Mouse (Mus musculus) MEL (cell line): Measurements from ENCODE around the gene Efs. TPM values are rescaled to one million over a fixed set of nuclear protein-coding genes. Genes with fewer than 3 reads are reported as not detected.

Source experiments
- DNase-seq: peaks from one replicate; pipeline ENCODE4 v3.0.0; 2011; ENCODE audit warnings: low read depth, low spot score
- H3K27ac ChIP-seq: 2 replicates; pipeline ENCODE4 v1.5.1; 2012; ENCODE audit warnings: low read depth, mild to moderate bottlenecking, control low read depth, low read length, moderate library complexity; ENCODE audit not compliant: control insufficient read depth
- H3K27me3 ChIP-seq, 2 experiments: fragments of 150-350 bp in 1 of 2; sonication (generic) in 1 of 2; 2 replicates each; pipeline ENCODE4 v1.6.1; 2012; ENCODE audit warnings: low read length in 2 of 2, mild to moderate bottlenecking in 2 of 2, improper control_type of control experiment in 1 of 2, moderate library complexity in 1 of 2; ENCODE audit not compliant: insufficient read depth in 2 of 2, control insufficient read depth in 1 of 2
- H3K36me3 ChIP-seq, 2 experiments: 2 replicates each; pipeline ENCODE4 v1.6.1; 2012 to 2014; ENCODE audit warnings: low read length in 2 of 2, improper control_type of control experiment in 1 of 2, inconsistent platforms in 1 of 2, mild to moderate bottlenecking in 1 of 2; ENCODE audit not compliant: insufficient read depth in 2 of 2, control insufficient read depth in 1 of 2
- H3K4me1 ChIP-seq, 2 experiments: fragments of 150-350 bp in 1 of 2; sonication (generic) in 1 of 2; 2 replicates each; pipeline ENCODE4 v1.6.1; 2012; ENCODE audit warnings: low read length in 2 of 2, improper control_type of control experiment in 1 of 2, mild to moderate bottlenecking in 1 of 2; ENCODE audit not compliant: insufficient read depth in 2 of 2, control insufficient read depth in 1 of 2
- H3K4me3 ChIP-seq, 2 experiments: fragments of 150-350 bp in 1 of 2; sonication (generic) in 1 of 2; 2 replicates each; pipeline ENCODE4 v1.5.1; 2012; ENCODE audit warnings: low read depth in 2 of 2, low read length in 2 of 2, mild to moderate bottlenecking in 2 of 2, moderate library complexity in 2 of 2, control low read depth in 1 of 2, improper control_type of control experiment in 1 of 2; ENCODE audit not compliant: control insufficient read depth in 1 of 2, insufficient read depth in 1 of 2
- H3K79me2 ChIP-seq: 2 replicates; pipeline ENCODE4 v1.6.1; 2012; ENCODE audit warnings: mild to moderate bottlenecking, low read length, moderate library complexity; ENCODE audit not compliant: control insufficient read depth, poor library complexity, insufficient read depth
- H3K9ac ChIP-seq: 2 replicates; pipeline ENCODE4 v1.6.1; 2012; ENCODE audit warnings: low read depth, mild to moderate bottlenecking, control low read depth, low read length, moderate library complexity; ENCODE audit not compliant: control insufficient read depth, poor library complexity, severe bottlenecking
- H3K9me3 ChIP-seq: fragments of 150-350 bp; sonication (generic); replicated peaks from 2 replicates; pipeline ENCODE4 v1.6.1; 2012; ENCODE audit warnings: mild to moderate bottlenecking, low read length, improper control_type of control experiment, moderate library complexity; ENCODE audit not compliant: insufficient read depth
- BHLHE40 ChIP-seq: IDR thresholded peaks from 2 replicates; pipeline ENCODE4 v1.6.1; 2012; ENCODE audit warnings: low read depth, mild to moderate bottlenecking, inconsistent platforms, low read length, improper control_type of control experiment, borderline replicate concordance
- CHD1 ChIP-seq: IDR thresholded peaks from 2 replicates; pipeline ENCODE4 v1.6.1; 2012; ENCODE audit warnings: low read depth, mild to moderate bottlenecking, inconsistent platforms, low read length, improper control_type of control experiment
- CHD2 ChIP-seq: IDR thresholded peaks from 2 replicates; pipeline ENCODE4 v1.6.1; 2011; ENCODE audit warnings: low read length, improper control_type of control experiment
- CTCF ChIP-seq, 3 experiments: IDR thresholded peaks in 2 of 3; conservative IDR thresholded peaks in 1 of 3; 2 replicates each; pipeline ENCODE4 v1.5.1; 2011 to 2012; ENCODE audit warnings: low read length in 3 of 3, low read depth in 2 of 3, mild to moderate bottlenecking in 2 of 3, improper control_type of control experiment in 1 of 3, inconsistent platforms in 1 of 3, mixed read lengths in 1 of 3, moderate library complexity in 1 of 3; ENCODE audit not compliant: control insufficient read depth in 1 of 3, insufficient read depth in 1 of 3, poor library complexity in 1 of 3, severe bottlenecking in 1 of 3
- E2F4 ChIP-seq: IDR thresholded peaks from 2 replicates; pipeline ENCODE4 v1.6.1; 2011; ENCODE audit warnings: low read depth, low read length, improper control_type of control experiment, borderline replicate concordance
- ELF1 ChIP-seq: IDR thresholded peaks from 2 replicates; pipeline ENCODE4 v1.6.1; 2014; ENCODE audit warnings: low read depth, mild to moderate bottlenecking, inconsistent platforms, low read length, improper control_type of control experiment, moderate library complexity
- EP300 ChIP-seq, 2 experiments: IDR thresholded peaks; 2 replicates each; pipeline ENCODE4 v1.6.1; 2011; ENCODE audit warnings: improper control_type of control experiment in 2 of 2, low read length in 2 of 2, low read depth in 1 of 2, mild to moderate bottlenecking in 1 of 2
- GABPA ChIP-seq: IDR thresholded peaks from 2 replicates; pipeline ENCODE4 v1.6.1; 2012; ENCODE audit warnings: low read depth, mild to moderate bottlenecking, inconsistent platforms, low read length, improper control_type of control experiment, moderate library complexity
- JUND ChIP-seq: IDR thresholded peaks from 2 replicates; pipeline ENCODE4 v1.6.1; 2011; ENCODE audit warnings: low read depth, mild to moderate bottlenecking, improper control_type of control experiment, low read length
- KAT2A ChIP-seq: conservative IDR thresholded peaks from 2 replicates; pipeline ENCODE4 v1.6.1; 2012; ENCODE audit warnings: low read depth, low read length, improper control_type of control experiment, inconsistent platforms
- MAZ ChIP-seq: IDR thresholded peaks from 2 replicates; pipeline ENCODE4 v1.6.1; 2012; ENCODE audit warnings: low read depth, mild to moderate bottlenecking, inconsistent platforms, low read length, improper control_type of control experiment
- MEF2A ChIP-seq: IDR thresholded peaks from 2 replicates; pipeline ENCODE4 v1.6.1; 2014; ENCODE audit warnings: low read depth, mild to moderate bottlenecking, inconsistent platforms, low read length, improper control_type of control experiment; ENCODE audit not compliant: poor library complexity, insufficient replicate concordance, severe bottlenecking; ENCODE audit errors: extremely low read depth
- MYB ChIP-seq: IDR thresholded peaks from 2 replicates; pipeline ENCODE4 v1.6.1; 2011; ENCODE audit warnings: mild to moderate bottlenecking, low read depth, low read length, improper control_type of control experiment
- NRF1 ChIP-seq: IDR thresholded peaks from 2 replicates; pipeline ENCODE4 v1.6.1; 2014; ENCODE audit warnings: low read depth, mild to moderate bottlenecking, inconsistent platforms, low read length, improper control_type of control experiment, moderate library complexity; ENCODE audit not compliant: poor library complexity, insufficient read depth, severe bottlenecking
- POLR2A ChIP-seq, 2 experiments: IDR thresholded peaks; 2 replicates each; pipeline ENCODE4 v1.6.1; 2011 to 2012; ENCODE audit warnings: low read length in 2 of 2, mild to moderate bottlenecking in 2 of 2, control low read depth in 1 of 2, improper control_type of control experiment in 1 of 2, low read depth in 1 of 2, moderate library complexity in 1 of 2; ENCODE audit not compliant: control insufficient read depth in 1 of 2, insufficient read depth in 1 of 2, poor library complexity in 1 of 2
- POLR2AphosphoS2 ChIP-seq: IDR thresholded peaks from 2 replicates; pipeline ENCODE4 v1.6.1; 2011; ENCODE audit warnings: low read length, improper control_type of control experiment
- POLR2AphosphoS5 ChIP-seq: IDR thresholded peaks from 2 replicates; pipeline ENCODE4 v1.6.1; 2012; ENCODE audit warnings: low read depth, borderline replicate concordance, mild to moderate bottlenecking, inconsistent platforms, low read length, moderate library complexity, mixed read lengths
- RAD21 ChIP-seq: IDR thresholded peaks from 2 replicates; pipeline ENCODE4 v1.6.1; 2011; ENCODE audit warnings: mild to moderate bottlenecking, low read depth, low read length, improper control_type of control experiment
- RCOR1 ChIP-seq: IDR thresholded peaks from 2 replicates; pipeline ENCODE4 v1.6.1; 2012; ENCODE audit warnings: low read depth, mild to moderate bottlenecking, inconsistent platforms, low read length, improper control_type of control experiment
- SIN3A ChIP-seq: IDR thresholded peaks from 2 replicates; pipeline ENCODE4 v1.6.1; 2012; ENCODE audit warnings: low read length, improper control_type of control experiment, inconsistent platforms
- SMC3 ChIP-seq: IDR thresholded peaks from 2 replicates; pipeline ENCODE4 v1.6.1; 2011; ENCODE audit warnings: low read depth, low read length, improper control_type of control experiment
- TAL1 ChIP-seq: IDR thresholded peaks from 2 replicates; pipeline ENCODE4 v1.6.1; 2012; ENCODE audit warnings: mild to moderate bottlenecking, inconsistent platforms, low read length, moderate library complexity, mixed read lengths
- TBP ChIP-seq: IDR thresholded peaks from 2 replicates; pipeline ENCODE4 v1.8.0; 2011; ENCODE audit warnings: low read depth, low read length, improper control_type of control experiment
- TCF12 ChIP-seq: IDR thresholded peaks from 2 replicates; pipeline ENCODE4 v1.6.1; 2014; ENCODE audit warnings: low read depth, mild to moderate bottlenecking, inconsistent platforms, low read length, improper control_type of control experiment, moderate library complexity
- UBTF ChIP-seq: IDR thresholded peaks from 2 replicates; pipeline ENCODE4 v1.6.1; 2012; ENCODE audit warnings: low read depth, mild to moderate bottlenecking, inconsistent platforms, low read length, improper control_type of control experiment, moderate library complexity, borderline replicate concordance; ENCODE audit not compliant: insufficient read depth
- ZKSCAN1 ChIP-seq: IDR thresholded peaks from 2 replicates; pipeline ENCODE4 v1.6.1; 2012; ENCODE audit warnings: low read depth, mild to moderate bottlenecking, inconsistent platforms, low read length, improper control_type of control experiment, moderate library complexity
- ZNF384 ChIP-seq: IDR thresholded peaks from 2 replicates; pipeline ENCODE4 v1.6.1; 2012; ENCODE audit warnings: low read depth, mild to moderate bottlenecking, inconsistent platforms, low read length, improper control_type of control experiment
- polyA plus RNA-seq, 2 experiments: library from polyadenylated mRNA; stranded (reverse) in 1 of 2; unstranded in 1 of 2; fragments of >175 nt in 1 of 2; fragments of >200 nt in 1 of 2; gene quantifications; 2 replicates each; pipeline versions ENCODE4 v1.2.1 to v1.2.4; 2012; ENCODE audit warnings: low replicate concordance in 2 of 2, low read depth in 1 of 2; ENCODE audit not compliant: insufficient read length in 2 of 2, insufficient read depth in 1 of 2, missing spikeins in 1 of 2
- total RNA-seq: library from RNA; depleted of rRNA; stranded (reverse); fragments of 300-350 nt; gene quantifications from 2 replicates; pipeline ENCODE4 v1.2.3, GENCODE M21; 2012

Gene Efs
- total and polyA plus RNA-seq, 3 experiments: not detected

- H3K79me2 ChIP-seq: peaks cover 2% of the 10 kb centered on the region; the same call in 1 of the 2 replicates
- DNase-seq: peak; percentile 77
- no peaks in the 10 kb centered on the region for H3K9me3 ChIP-seq
- no peak for TF ChIP-seq POLR2AphosphoS5
- no peak for TF ChIP-seq MYB
- TF ChIP-seq E2F4: no peak
- no peak for TF ChIP-seq TAL1
- no peak for TF ChIP-seq TCF12
- no peak for TF ChIP-seq ZNF384
- no peak for TF ChIP-seq SMC3
- TF ChIP-seq RCOR1: no peak
- TF ChIP-seq RAD21: no peak
- no peak; the same call in 1 of the 2 replicates for TF ChIP-seq SIN3A
- no peak for TF ChIP-seq ZKSCAN1
- 0 out of 6 replicates have a peak, but pooled peaks of 1 of the 3 experiments have one; percentile 1 for TF ChIP-seq CTCF (IDR thresholded peaks at IDR 0.05 in 2 of 3, conservative IDR thresholded peaks at IDR 0.05 in 1 of 3; ENCODE audit: control insufficient read depth in 1 of 3, insufficient read depth in 1 of 3, low read depth in 2 of 3, low read length in 3 of 3, poor library complexity in 1 of 3, severe bottlenecking in 1 of 3)
- TF ChIP-seq POLR2AphosphoS2: no peak
- no peak for TF ChIP-seq BHLHE40
- 0 out of 2 replicates have a peak, but pooled peaks have one; percentile 10 for TF ChIP-seq UBTF
- TF ChIP-seq MAZ: no peak
- TF ChIP-seq MEF2A: no peak
- TF ChIP-seq NRF1: no peak
- no peak for TF ChIP-seq POLR2A (IDR thresholded peaks at IDR 0.05; ENCODE audit: control insufficient read depth in 1 of 2, insufficient read depth in 1 of 2, low read depth in 1 of 2, low read length in 2 of 2, poor library complexity in 1 of 2)
- TF ChIP-seq ELF1: no peak
- no peak for TF ChIP-seq KAT2A
- no peak for TF ChIP-seq EP300 (IDR thresholded peaks at IDR 0.05; ENCODE audit: low read depth in 1 of 2, low read length in 2 of 2)
- TF ChIP-seq CHD2: no peak
- no peak for TF ChIP-seq GABPA
- no peak for TF ChIP-seq CHD1
- 0 out of 2 replicates have a peak, but pooled peaks have one; percentile 6 for TF ChIP-seq TBP
- TF ChIP-seq JUND: no peak
- peak within 1 kb of the TSS; percentile 90 for H3K9ac ChIP-seq
- H3K4me3 ChIP-seq: peak within 1 kb of the TSS; percentile 90 to 92
- no peak within 1 kb of the TSS for H3K27ac ChIP-seq
- H3K36me3 ChIP-seq: peaks cover 0 to 9% of the 10 kb centered on the region in 2 experiments; a peak in 1 of 4 replicates
- no peaks in the 10 kb centered on the region for H3K27me3 ChIP-seq
- peaks cover 3 to 14% of the 10 kb centered on the region in 2 experiments for H3K4me1 ChIP-seq
Measured at GRCm38 (mm10) chr14:54877048-54877715, 48.7 kb downstream of the Efs start, which contains the start of gene Ppp1r3e. Gene Ppp1r3e (minus strand): TSS chr14:54877550.
